Mouse (Mus musculus): ENCODE results near the gene Olfr1382. TPM values are rescaled to one million over a fixed set of nuclear protein-coding genes. Genes with fewer than 3 reads are reported as not detected.

Olfr1382 gene
- polyA plus RNA-seq, 1 experiment from 2014 or later = not detected

Other genes starting within 250 kb of the Olfr1382 start
- gene Olfr1393, start 249.9 kb upstream of the Olfr1382 start, polyA plus RNA-seq (2016; fragmentation: Nextera tagmentation; extraction: Ambion mirVana) = not detected in 2 replicates
- gene Olfr1392, start 243.0 kb upstream of the Olfr1382 start, polyA plus RNA-seq (2016; fragmentation: Nextera tagmentation; extraction: Ambion mirVana) = not detected in 2 replicates
- gene Olfr10, start 223.5 kb upstream of the Olfr1382 start, polyA plus RNA-seq (2016; fragmentation: Nextera tagmentation; extraction: Ambion mirVana) = not detected in 2 replicates
- gene Olfr1391, start 205.5 kb upstream of the Olfr1382 start, polyA plus RNA-seq (2016; fragmentation: Nextera tagmentation; extraction: Ambion mirVana) = not detected in 2 replicates
- gene Olfr1390, start 193.1 kb upstream of the Olfr1382 start, polyA plus RNA-seq (2016; fragmentation: Nextera tagmentation; extraction: Ambion mirVana) = not detected in 2 replicates
- not detected in 2 replicates for gene Olfr1389, start 105.2 kb upstream of the Olfr1382 start, polyA plus RNA-seq (2016; fragmentation: Nextera tagmentation; extraction: Ambion mirVana)
- gene Olfr1388, start 91.6 kb upstream of the Olfr1382 start, polyA plus RNA-seq (2016; fragmentation: Nextera tagmentation; extraction: Ambion mirVana) = 0.16 and 0.18 TPM in 2 replicates
- gene Olfr1387, start 72.9 kb upstream of the Olfr1382 start, polyA plus RNA-seq (2016; fragmentation: Nextera tagmentation; extraction: Ambion mirVana) = not detected in 2 replicates
- not detected in 2 replicates for gene Olfr1386, start 63.2 kb upstream of the Olfr1382 start, polyA plus RNA-seq (2016; fragmentation: Nextera tagmentation; extraction: Ambion mirVana)
- not detected in 2 replicates for gene Olfr1385, start 39.2 kb upstream of the Olfr1382 start, polyA plus RNA-seq (2016; fragmentation: Nextera tagmentation; extraction: Ambion mirVana)
- gene Olfr1384, start 21.5 kb upstream of the Olfr1382 start, polyA plus RNA-seq (2016; fragmentation: Nextera tagmentation; extraction: Ambion mirVana) = not detected in 2 replicates
- gene Olfr1383, start 8.6 kb upstream of the Olfr1382 start, polyA plus RNA-seq (2016; fragmentation: Nextera tagmentation; extraction: Ambion mirVana) = not detected in 2 replicates
- not detected in 2 replicates for gene Olfr1381, start 15.2 kb downstream of the Olfr1382 start, polyA plus RNA-seq (2016; fragmentation: Nextera tagmentation; extraction: Ambion mirVana)
- not detected in 2 replicates for gene Olfr1380, start 28.6 kb downstream of the Olfr1382 start, polyA plus RNA-seq (2016; fragmentation: Nextera tagmentation; extraction: Ambion mirVana)
- gene Flt4, start 81.0 kb downstream of the Olfr1382 start, polyA plus RNA-seq (2016; fragmentation: Nextera tagmentation; extraction: Ambion mirVana) = 7.3 and 8.2 TPM in 2 replicates
- gene Scgb3a1, start 135.4 kb downstream of the Olfr1382 start, polyA plus RNA-seq (2016; fragmentation: Nextera tagmentation; extraction: Ambion mirVana) = 0.30 and 1.3 TPM in 2 replicates
- gene Cnot6, start 184.5 kb downstream of the Olfr1382 start, polyA plus RNA-seq (2016; fragmentation: Nextera tagmentation; extraction: Ambion mirVana) = 47.0 and 56.0 TPM in 2 replicates

Data from heart, embryonic 10.5 days (tissue).